Mouse (Mus musculus) limb, embryonic 14.5 days (tissue): ENCODE data around the gene Map4k3. TPM values are rescaled to one million over a fixed set of nuclear protein-coding genes. Genes with fewer than 3 reads are reported as not detected.

Experiments used
- ATAC-seq: fragments of 200-750 bp; cut with Nextera tagmentation; 2 replicates; pipeline ENCODE4 v1.8.0; 2017; ENCODE audit warnings: low read depth, moderate number of reproducible peaks, moderate TSS enrichment; ENCODE audit not compliant: low FRiP score
- DNase-seq: peaks from one replicate; pipeline ENCODE4 v3.0.0-alpha.2; 2015; ENCODE audit warnings: low spot score
- H3K27ac ChIP-seq: fragments of 300-500 bp; sonication (generic); replicated peaks from 2 replicates; pipeline ENCODE4 v1.5.1; 2014; ENCODE audit warnings: low read depth, mild to moderate bottlenecking, low read length, moderate library complexity, mixed read lengths
- H3K27me3 ChIP-seq: fragments of 300-500 bp; sonication (generic); 2 replicates; pipeline ENCODE4 v1.6.1; 2014; ENCODE audit warnings: low read length, mixed read lengths; ENCODE audit not compliant: control insufficient read depth, insufficient read depth
- H3K36me3 ChIP-seq: fragments of 300-500 bp; sonication (generic); 2 replicates; pipeline ENCODE4 v1.6.1; 2014; ENCODE audit warnings: mild to moderate bottlenecking, low read length, moderate library complexity, mixed read lengths; ENCODE audit not compliant: control insufficient read depth, insufficient read depth
- H3K4me1 ChIP-seq: fragments of 300-500 bp; sonication (generic); 2 replicates; pipeline ENCODE4 v1.6.1; 2014; ENCODE audit warnings: antibody characterized with exemption, low read length, mixed read lengths; ENCODE audit not compliant: control insufficient read depth, insufficient read depth
- H3K4me2 ChIP-seq: fragments of 300-500 bp; sonication (generic); replicated peaks from 2 replicates; pipeline ENCODE4 v1.6.1; 2014; ENCODE audit warnings: low read depth, mild to moderate bottlenecking, low read length, moderate library complexity; ENCODE audit not compliant: severe bottlenecking
- H3K4me3 ChIP-seq: fragments of 300-500 bp; sonication (generic); replicated peaks from 2 replicates; pipeline ENCODE4 v1.5.1; 2014; ENCODE audit warnings: low read length
- H3K9ac ChIP-seq: fragments of 300-500 bp; sonication (generic); 2 replicates; pipeline ENCODE4 v1.6.1; 2014; ENCODE audit warnings: mild to moderate bottlenecking, low read depth, low read length, moderate library complexity; ENCODE audit not compliant: severe bottlenecking
- H3K9me3 ChIP-seq: fragments of 300-500 bp; sonication (generic); 2 replicates; pipeline ENCODE4 v1.6.1; 2016; ENCODE audit warnings: low read length; ENCODE audit not compliant: control insufficient read depth
- POLR2A ChIP-seq: fragments of 200-500 bp; IDR thresholded peaks from 2 replicates; pipeline ENCODE4 v1.8.0; 2012; ENCODE audit warnings: inconsistent platforms, mild to moderate bottlenecking, moderate library complexity, borderline replicate concordance; ENCODE audit not compliant: insufficient read depth, insufficient read length; ENCODE audit errors: extremely low read depth
- WGBS: fragments of 180-500 bp; shearing (Covaris S2); extraction: QIAGEN DNeasy Blood & Tissue Kit; methylation state at CpG from one replicate; pipeline ENCODE4 v1.1.7; 2014; 5-methylcytosine and 5-hydroxymethylcytosine counted together
- polyA plus RNA-seq, 2 experiments: library from polyadenylated mRNA; depleted of rRNA in 1 of 2; stranded (reverse) in 1 of 2; unstranded in 1 of 2; fragments of >200 nt; fragmentation: Nextera tagmentation in 1 of 2; extraction: Ambion mirVana in 1 of 2; gene quantifications; 2 replicates each; pipeline versions ENCODE4 v1.2.1 to v1.2.3; 2012 to 2014

The Map4k3 gene
- polyA plus RNA-seq, 2 experiments, result 42.6 to 50.2 TPM

GRCm38 (mm10) chr17:80632354-80632753 lies 95.9 kb downstream of the Map4k3 start:
- DNase-seq (no peak), ATAC-seq (no peak)
- no peak for TF ChIP-seq POLR2A
- Histone ChIP-seq H3K4me1 (no peaks in the 10 kb centered on the region), H3K27ac (no peak overlapping the region), H3K36me3 (peaks cover 48% of the 10 kb centered on the region), H3K9ac (no peak overlapping the region), H3K27me3 (no peaks in the 10 kb centered on the region), H3K9me3 (no peaks in the 10 kb centered on the region), H3K4me3 (no peak overlapping the region), H3K4me2 (no peak overlapping the region)
- 96% methylated on average over 4 of the region's 4 CpGs for WGBS

DNA sequence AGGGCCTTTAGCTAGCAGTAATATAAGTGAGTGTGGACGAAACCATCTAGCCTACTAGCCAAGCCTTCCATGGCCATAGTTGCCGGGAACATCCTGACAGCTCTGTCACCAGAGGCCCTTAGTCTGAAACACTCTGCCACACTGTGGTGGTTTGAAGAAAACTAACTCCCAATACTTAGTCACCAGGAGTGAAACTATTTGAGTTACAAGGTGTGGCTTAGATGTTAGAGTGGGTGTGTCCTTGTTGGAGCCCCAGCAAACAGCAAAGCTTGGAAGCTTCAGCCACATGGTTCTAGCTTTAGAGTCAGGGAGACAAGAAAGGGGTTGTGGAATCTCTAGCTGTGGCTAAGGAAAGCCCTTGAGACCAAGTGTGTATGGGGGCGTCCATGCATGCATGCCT lies 97.3 kb downstream of the Map4k3 start:
- H3K4me2 ChIP-seq, result no peak overlapping the region
- no peak for DNase-seq
- H3K4me3 ChIP-seq, result no peak overlapping the region
- no peaks in the 10 kb centered on the region for H3K9me3 ChIP-seq
- no peak overlapping the region for H3K27ac ChIP-seq
- no peak for ATAC-seq
- peaks cover 56% of the 10 kb centered on the region for H3K36me3 ChIP-seq
- no peaks in the 10 kb centered on the region for H3K4me1 ChIP-seq
- TF ChIP-seq POLR2A, result no peak
- no peaks in the 10 kb centered on the region for H3K27me3 ChIP-seq
- 95% methylated on average over 3 of the region's 3 CpGs for WGBS
- no peak overlapping the region for H3K9ac ChIP-seq

DNA sequence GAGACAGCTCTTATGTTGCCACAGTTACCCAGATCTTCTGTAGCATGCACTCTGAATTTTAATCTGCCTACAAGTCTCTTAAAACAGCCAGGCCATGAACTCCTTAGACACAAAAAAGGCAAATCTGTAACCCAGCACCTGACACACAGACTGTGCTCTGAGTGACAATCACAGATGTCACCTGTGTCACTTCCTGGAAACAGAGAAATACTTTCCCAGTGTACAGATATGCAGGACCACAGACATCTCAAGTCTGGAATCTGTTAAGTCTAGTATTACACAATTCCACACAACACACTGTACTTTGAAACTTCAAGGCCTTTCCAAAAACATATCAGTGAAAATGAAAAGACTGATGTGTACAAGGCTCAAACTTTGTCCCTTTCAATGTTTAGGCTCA lies 103.3 kb downstream of the Map4k3 start:
- Histone ChIP-seq H3K4me3 (no peak overlapping the region), H3K27me3 (no peaks in the 10 kb centered on the region), H3K9me3 (no peaks in the 10 kb centered on the region), H3K9ac (no peak overlapping the region), H3K4me1 (no peaks in the 10 kb centered on the region), H3K36me3 (peaks cover 19% of the 10 kb centered on the region), H3K4me2 (no peak overlapping the region), H3K27ac (no peak overlapping the region)
- ATAC-seq, result peak; percentile 60
- no peak for DNase-seq
- no peak for TF ChIP-seq POLR2A

DNA sequence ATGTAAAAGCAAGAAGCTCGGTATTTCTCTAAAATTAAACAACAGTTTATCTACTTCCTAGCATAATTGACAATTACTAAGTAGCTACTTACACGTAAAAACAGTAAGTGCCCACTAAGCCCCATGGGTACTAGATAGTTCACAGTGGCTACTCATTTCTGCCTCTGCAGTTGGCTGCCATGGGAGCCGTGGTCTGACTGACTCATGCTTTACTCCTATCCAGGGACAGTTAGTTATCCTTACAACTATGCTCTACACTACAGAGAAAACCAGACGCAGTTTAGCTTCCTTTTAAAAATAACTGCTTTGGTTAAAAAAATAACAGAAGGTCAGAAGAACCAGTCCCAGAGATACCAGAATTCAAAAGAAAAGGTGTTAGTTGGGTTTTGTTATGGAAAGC lies 106.6 kb downstream of the Map4k3 start:
- WGBS, result 78% methylated on average over 4 of the region's 4 CpGs
- no peaks in the 10 kb centered on the region for H3K4me1 ChIP-seq
- H3K27ac ChIP-seq, result no peak overlapping the region

GRCm38 (mm10) chr17:80620786-80621423 lies 107.4 kb downstream of the Map4k3 start:
- Histone ChIP-seq H3K27me3 (no peaks in the 10 kb centered on the region), H3K4me3 (no peak overlapping the region), H3K4me1 (no peaks in the 10 kb centered on the region), H3K27ac (no peak overlapping the region), H3K9me3 (no peaks in the 10 kb centered on the region), H3K4me2 (no peak overlapping the region), H3K9ac (no peak overlapping the region), H3K36me3 (peaks cover 28% of the 10 kb centered on the region)
- ATAC-seq (peak; percentile 35; the same call in 1 of the 2 replicates), DNase-seq (peak; percentile 75)
- TF ChIP-seq POLR2A, result no peak
- WGBS, result 45% methylated on average over 5 of the region's 5 CpGs

More for the DNA sequence above, 106.6 kb downstream of the Map4k3 start:
- Histone ChIP-seq H3K9me3 (no peaks in the 10 kb centered on the region), H3K27me3 (no peaks in the 10 kb centered on the region), H3K9ac (no peak overlapping the region), H3K4me2 (no peak overlapping the region), H3K4me3 (no peak overlapping the region), H3K36me3 (peaks cover 30% of the 10 kb centered on the region)
- ATAC-seq (no peak), DNase-seq (no peak)
- TF ChIP-seq POLR2A, result no peak
